Mouse (Mus musculus): ENCODE measurements around the gene Scly. TPM values are rescaled to one million over a fixed set of nuclear protein-coding genes. Genes with fewer than 3 reads are reported as not detected.
A peak's percentile ranks its signal among the peaks of the same experiment; 100 is the strongest.

The Scly gene
- polyA plus RNA-seq, 1 experiment from 2014 or later: 98.6 TPM

DNA sequence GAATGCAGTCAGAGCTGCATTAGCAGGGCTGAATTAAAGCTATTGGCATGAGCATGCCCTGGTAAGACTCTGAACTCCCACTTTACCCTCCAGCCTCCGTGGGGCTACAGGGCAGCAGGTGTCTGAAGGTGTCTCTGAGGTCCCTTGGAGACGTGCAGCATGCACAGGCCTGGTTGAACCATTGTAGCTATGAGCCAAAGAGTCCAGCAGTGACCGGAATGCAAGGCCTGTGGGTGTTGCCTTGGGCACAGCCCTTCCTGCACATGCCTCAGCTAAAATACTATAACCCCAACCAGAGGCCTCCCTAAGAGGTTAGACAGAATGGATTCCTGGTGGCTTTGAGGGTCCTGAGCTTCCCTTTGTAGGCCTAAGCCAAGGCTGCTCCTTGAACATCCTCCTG is 53.1 kb downstream of the Scly start:
- TF ChIP-seq CTCF (IDR thresholded peaks at IDR 0.05): no peak
- POLR2A ChIA-PET: interaction anchor here (0.6 to 0.8 kb wide), 2 partner anchors 14 to 42 kb away, joined by 3 to 4 read pairs; no protein-coding TSS in a partner anchor
- in situ Hi-C loops (cut with MboI; ENCODE audit: low pct_unique_long_range_greater_than_20kb): no loop called here
- H3K27me3 ChIP-seq: no peaks in the 10 kb centered on the region
- ATAC-seq (peak; percentile 22), DNase-seq (ENCODE audit: low read depth, low spot score) (no peak)
- CTCF ChIA-PET: interaction anchor here (2.8 kb wide), 1 partner anchor 30 kb away, joined by 11 read pairs; no protein-coding TSS in a partner anchor

DNA sequence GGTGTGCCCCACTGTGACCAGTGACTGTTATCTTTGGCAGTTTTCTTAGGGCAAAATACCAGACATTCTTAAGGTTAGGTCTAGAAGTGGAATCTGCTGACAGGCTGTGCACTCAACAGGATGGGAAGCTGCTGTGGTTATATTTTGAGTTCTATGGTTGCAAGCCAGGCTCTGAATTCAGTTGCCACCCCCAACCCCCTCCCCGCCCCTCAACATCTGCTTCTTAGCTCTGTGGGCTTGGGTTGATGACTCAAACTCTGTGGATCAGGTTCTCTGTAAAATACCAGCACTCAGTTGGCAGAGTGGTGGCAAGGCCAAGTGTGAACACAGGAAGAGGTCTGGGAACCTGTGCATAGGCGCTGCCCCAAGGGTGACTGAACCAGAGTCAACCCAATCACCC is 54.1 kb downstream of the Scly start:
- peak; percentile 86 for DNase-seq (ENCODE audit: low read depth, low spot score)
- in situ Hi-C loops (cut with MboI; ENCODE audit: low pct_unique_long_range_greater_than_20kb): no loop called here
- CTCF ChIA-PET: no interaction called here
- H3K27me3 ChIP-seq: no peaks in the 10 kb centered on the region
- POLR2A ChIA-PET: interaction anchor here (1.1 to 1.6 kb wide), 3 partner anchors 9 to 53 kb away, joined by 3 to 4 read pairs (median 3); no protein-coding TSS in a partner anchor
- no peak for TF ChIP-seq CTCF (IDR thresholded peaks at IDR 0.05)
- peak; percentile 67 for ATAC-seq

DNA sequence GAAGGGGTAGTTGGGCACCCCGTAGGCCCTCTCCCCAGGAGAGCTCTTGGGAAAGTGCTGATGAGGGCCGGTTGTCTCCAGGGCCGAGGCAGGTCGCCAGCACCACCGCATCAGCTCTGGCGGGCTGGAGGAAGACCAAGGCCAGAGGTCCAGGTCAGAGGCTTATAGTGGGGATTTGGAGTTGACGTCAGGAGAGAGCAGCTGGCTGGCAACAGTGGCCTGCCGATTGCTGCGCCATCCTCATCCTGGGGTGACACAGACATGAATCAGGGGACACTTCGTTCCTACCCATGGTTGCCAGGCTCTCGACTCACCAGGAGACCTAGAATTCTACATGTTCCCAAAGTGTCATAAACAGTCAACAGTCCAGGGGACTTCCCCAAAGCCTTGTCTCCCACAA is 58.0 kb downstream of the Scly start:
- no peak for DNase-seq (ENCODE audit: low read depth, low spot score)
- CTCF ChIA-PET: interaction anchor here (1.1 to 1.6 kb wide), 2 partner anchors 9 to 12 kb away, joined by 3 to 4 read pairs; no protein-coding TSS in a partner anchor
- POLR2A ChIA-PET: no interaction called here
- no peaks in the 10 kb centered on the region for H3K27me3 ChIP-seq
- in situ Hi-C loops (cut with MboI; ENCODE audit: low pct_unique_long_range_greater_than_20kb): no loop called here
- TF ChIP-seq CTCF (IDR thresholded peaks at IDR 0.05): no peak
- no peak for ATAC-seq

DNA sequence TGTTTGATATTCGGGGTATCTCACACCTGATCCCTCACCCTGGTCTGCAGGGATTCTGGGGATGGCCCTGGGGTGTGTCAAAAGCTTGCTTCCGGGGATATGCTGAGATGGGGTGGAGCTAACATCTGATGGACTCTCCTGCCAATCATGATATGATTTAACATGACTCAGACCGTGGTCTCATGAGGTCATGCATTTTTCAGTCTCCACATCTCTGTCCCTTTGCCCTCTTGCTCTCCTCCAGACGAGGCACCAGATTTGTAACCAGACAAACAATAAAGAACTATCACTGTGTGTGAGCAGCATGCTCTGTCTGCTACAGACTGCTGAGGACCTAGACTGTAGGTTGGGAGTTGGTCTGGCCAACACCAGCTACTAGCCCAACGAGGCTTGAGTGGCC is 64.0 kb downstream of the Scly start:
- ATAC-seq: no peak
- H3K27me3 ChIP-seq: no peaks in the 10 kb centered on the region
- in situ Hi-C loops (cut with MboI; ENCODE audit: low pct_unique_long_range_greater_than_20kb): no loop called here
- TF ChIP-seq CTCF (IDR thresholded peaks at IDR 0.05): no peak
- no peak for DNase-seq (ENCODE audit: low read depth, low spot score)
- ChIA-PET POLR2A (interaction anchor here (1.0 to 1.1 kb wide), 2 partner anchors 10 to 117 kb away, joined by 3 to 4 read pairs; no protein-coding TSS in a partner anchor), CTCF (no interaction called here)

DNA sequence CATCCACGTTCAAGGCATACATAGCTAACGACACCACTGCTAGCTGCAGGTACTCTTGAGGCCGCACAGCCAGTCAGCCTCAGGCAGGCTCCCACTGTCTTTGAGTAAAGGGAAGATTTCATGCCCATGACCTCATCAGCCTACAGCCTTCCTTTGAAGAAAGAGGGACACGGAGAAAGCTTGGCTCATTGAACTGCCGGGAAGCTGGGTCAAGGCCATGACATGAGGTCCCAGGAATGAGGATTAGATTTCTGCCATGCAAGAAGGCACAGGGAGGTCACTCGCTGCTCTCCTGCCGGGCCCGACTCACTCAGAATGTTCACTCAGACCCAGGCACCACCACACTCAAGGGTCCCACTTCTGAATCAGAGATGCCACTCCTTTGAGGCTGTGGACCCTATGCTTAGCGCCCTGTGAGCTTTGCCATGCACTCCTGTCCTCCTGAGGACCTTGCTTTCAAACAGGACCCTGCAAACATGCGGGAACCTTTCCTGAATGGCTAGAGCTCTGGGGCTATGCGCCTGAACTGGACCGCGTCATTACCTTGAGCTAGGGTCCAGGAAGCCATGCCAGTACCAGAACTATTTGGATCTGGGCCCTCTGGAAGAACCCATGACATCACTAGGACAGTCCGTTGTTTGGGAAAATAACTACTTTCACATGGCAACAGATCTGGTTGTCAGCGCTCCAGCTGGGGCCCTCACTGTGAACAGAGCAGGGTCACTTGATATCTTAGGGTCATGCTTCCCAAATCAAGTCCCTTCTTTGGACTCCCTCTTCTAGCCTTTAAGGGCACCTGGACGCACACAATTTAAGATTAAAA is 66.9 kb downstream of the Scly start:
- TF ChIP-seq CTCF (IDR thresholded peaks at IDR 0.05): no peak
- CTCF ChIA-PET: interaction anchor here (1.2 to 1.3 kb wide), 2 partner anchors 12 to 16 kb away, joined by 3 read pairs; no protein-coding TSS in a partner anchor
- POLR2A ChIA-PET: interaction anchor here (0.6 to 1.1 kb wide), 2 partner anchors 14 to 30 kb away, joined by 3 read pairs; no protein-coding TSS in a partner anchor
- no peak for ATAC-seq
- in situ Hi-C loops (cut with MboI; ENCODE audit: low pct_unique_long_range_greater_than_20kb): no loop called here
- no peaks in the 10 kb centered on the region for H3K27me3 ChIP-seq
- no peak for DNase-seq (ENCODE audit: low read depth, low spot score)

- ChIA-PET CTCF (interaction anchor here (1.3 kb wide), 1 partner anchor 11 kb away, joined by 3 read pairs; no protein-coding TSS in a partner anchor), POLR2A (interaction anchor here (0.6 to 1.1 kb wide), 2 partner anchors 15 to 29 kb away, joined by 3 read pairs; no protein-coding TSS in a partner anchor)
- no peak for ATAC-seq
- no peaks in the 10 kb centered on the region for H3K27me3 ChIP-seq
- in situ Hi-C loops (cut with MboI; ENCODE audit: low pct_unique_long_range_greater_than_20kb): no loop called here
- DNase-seq (ENCODE audit: low read depth, low spot score): no peak
- no peak for TF ChIP-seq CTCF (IDR thresholded peaks at IDR 0.05)
Observed at GRCm38 (mm10) chr1:91365816-91366214, 67.7 kb downstream of the Scly start.

DNA sequence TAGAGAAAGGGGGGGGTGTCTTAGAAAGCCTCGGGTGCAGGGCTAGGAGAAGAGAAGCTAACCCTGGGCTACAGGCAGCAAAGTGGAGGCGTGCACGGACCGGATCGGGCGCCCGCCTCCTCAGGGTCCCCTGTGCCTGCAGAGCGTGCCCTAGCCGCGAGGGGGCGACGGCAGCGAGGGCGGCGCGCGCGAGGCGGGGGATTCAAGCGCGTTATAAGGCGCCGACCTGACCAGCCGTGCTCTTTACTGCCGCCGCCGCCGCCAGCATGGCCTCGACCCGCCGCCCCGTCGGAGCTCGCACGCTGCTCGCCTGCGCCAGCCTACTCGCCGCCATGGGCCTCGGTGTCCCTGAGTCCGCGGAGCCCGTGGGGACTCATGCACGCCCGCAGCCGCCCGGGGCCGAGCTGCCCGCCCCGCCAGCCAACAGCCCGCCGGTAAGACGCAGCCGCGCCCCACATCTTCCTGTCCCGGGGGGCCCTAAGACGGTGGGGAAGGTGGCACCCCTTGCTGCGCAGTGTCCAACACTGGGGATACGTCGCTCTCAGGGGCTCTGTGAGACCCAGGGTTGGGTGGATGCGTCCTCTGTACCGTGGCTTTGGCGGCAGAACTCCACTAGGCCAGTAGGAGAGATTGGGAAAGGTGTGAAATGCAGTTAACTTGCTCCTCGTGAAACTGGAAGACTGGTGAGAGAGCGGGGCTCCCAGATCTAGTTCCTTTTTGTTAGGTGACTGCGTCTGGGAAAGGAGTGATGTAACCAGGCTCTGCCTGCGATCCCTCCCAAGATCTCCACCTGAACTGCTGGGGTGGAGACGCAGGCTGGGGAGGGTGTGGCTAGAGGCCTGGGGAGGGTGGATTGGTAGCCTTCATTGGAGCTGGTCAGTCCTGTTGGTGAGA is 68.3 kb downstream of the Scly start, which contains the start of gene Erfe:
TSS of gene Erfe (plus strand) at position 216 of the 894 bp plus-strand sequence.
- TF ChIP-seq CTCF (IDR thresholded peaks at IDR 0.05): no peak
- ChIA-PET CTCF (interaction anchor here (1.3 kb wide), 1 partner anchor 10 kb away, joined by 3 read pairs; no protein-coding TSS in a partner anchor), POLR2A (no interaction called here)
- DNase-seq (ENCODE audit: low read depth, low spot score) (no peak), ATAC-seq (no peak)
- in situ Hi-C loops (cut with MboI; ENCODE audit: low pct_unique_long_range_greater_than_20kb): no loop called here
- no peaks in the 10 kb centered on the region for H3K27me3 ChIP-seq

- no peak for TF ChIP-seq CTCF (IDR thresholded peaks at IDR 0.05)
- ChIA-PET POLR2A (no interaction called here), CTCF (no interaction called here)
- in situ Hi-C loops (cut with MboI; ENCODE audit: low pct_unique_long_range_greater_than_20kb): no loop called here
- H3K27me3 ChIP-seq: no peaks in the 10 kb centered on the region
- no peak for ATAC-seq
- no peak for DNase-seq (ENCODE audit: low read depth, low spot score)
Observed at GRCm38 (mm10) chr1:91367295-91367694, 69.2 kb downstream of the Scly start.

DNA sequence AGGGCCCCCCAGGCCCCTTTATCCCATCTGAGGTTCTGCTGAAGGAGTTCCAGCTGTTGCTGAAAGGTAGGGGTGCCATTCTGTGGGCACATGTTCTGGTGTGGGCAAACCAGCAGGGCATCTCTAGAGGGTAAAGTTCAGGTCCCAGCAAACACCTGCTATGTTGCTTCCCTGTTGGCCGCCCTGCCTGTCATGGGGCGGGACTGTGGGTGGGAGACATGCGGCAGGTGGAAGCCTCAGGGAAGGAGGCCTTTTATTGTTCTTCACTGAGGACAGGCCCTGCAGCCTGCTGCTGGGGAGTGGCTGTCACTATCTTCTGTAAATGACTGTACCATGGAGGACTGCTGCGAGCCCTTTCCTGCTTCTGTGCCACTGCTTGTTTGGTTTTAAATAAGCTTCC is 71.3 kb downstream of the Scly start:
- POLR2A ChIA-PET: interaction anchor here (0.9 to 1.1 kb wide), 2 partner anchors 11 to 17 kb away, joined by 3 to 4 read pairs; no protein-coding TSS in a partner anchor
- in situ Hi-C loops (cut with MboI; ENCODE audit: low pct_unique_long_range_greater_than_20kb): no loop called here

DNA sequence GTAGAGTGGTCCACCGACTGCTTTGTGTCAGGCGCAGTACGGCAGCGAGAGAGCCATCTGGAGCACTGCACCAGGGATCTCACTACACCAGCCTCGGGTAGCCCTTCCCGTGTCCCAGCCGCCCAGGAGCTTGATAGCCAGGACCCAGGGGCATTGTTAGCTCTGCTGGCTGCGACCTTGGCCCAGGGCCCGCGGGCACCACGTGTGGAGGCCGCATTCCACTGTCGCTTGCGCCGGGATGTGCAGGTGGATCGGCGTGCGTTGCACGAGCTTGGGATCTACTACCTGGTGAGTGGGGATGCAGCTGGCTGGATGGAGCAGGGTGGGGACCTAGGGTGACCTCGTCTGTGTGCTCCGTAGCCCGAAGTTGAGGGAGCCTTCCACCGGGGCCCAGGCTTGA is 71.9 kb downstream of the Scly start:
- ATAC-seq (no peak), DNase-seq (ENCODE audit: low read depth, low spot score) (no peak)
- ChIA-PET POLR2A (no interaction called here), CTCF (no interaction called here)
- H3K27me3 ChIP-seq: no peaks in the 10 kb centered on the region
- in situ Hi-C loops (cut with MboI; ENCODE audit: low pct_unique_long_range_greater_than_20kb): loop anchor here (5.0 to 10.0 kb wide), 2 partner anchors 188 to 395 kb away; no protein-coding TSS in a partner anchor
- no peak for TF ChIP-seq CTCF (IDR thresholded peaks at IDR 0.05)

More for the DNA sequence above, 71.3 kb downstream of the Scly start:
- CTCF ChIA-PET: no interaction called here
- ATAC-seq: no peak
- no peaks in the 10 kb centered on the region for H3K27me3 ChIP-seq
- DNase-seq (ENCODE audit: low read depth, low spot score): no peak
- TF ChIP-seq CTCF (IDR thresholded peaks at IDR 0.05): no peak

Other genes starting within 250 kb of the Scly start
- 0.03 TPM for gene Rbm44, start 153.2 kb upstream of the Scly start, polyA plus RNA-seq (2021)
- not detected for gene Ramp1, start 118.5 kb upstream of the Scly start, polyA plus RNA-seq (2021)
- 94.5 TPM for gene Ube2f, start 48.0 kb upstream of the Scly start, polyA plus RNA-seq (2021)
- 0.14 TPM for gene Espnl, start 23.7 kb downstream of the Scly start, polyA plus RNA-seq (2021)
- 27.2 TPM for gene Klhl30, start 52.7 kb downstream of the Scly start, polyA plus RNA-seq (2021)
- 0.50 TPM for gene Erfe, start 68.1 kb downstream of the Scly start, polyA plus RNA-seq (2021)
- gene Ilkap, start 100.5 kb downstream of the Scly start, polyA plus RNA-seq (2021): 82.4 TPM
- gene Hes6, start 115.7 kb downstream of the Scly start, polyA plus RNA-seq (2021): 52.9 TPM
- gene Per2, start 161.0 kb downstream of the Scly start, polyA plus RNA-seq (2021): 9.7 TPM
- 19.0 TPM for gene Traf3ip1, start 196.3 kb downstream of the Scly start, polyA plus RNA-seq (2021)
- 15.4 TPM for gene Asb1, start 242.2 kb downstream of the Scly start, polyA plus RNA-seq (2021)